Mouse (Mus musculus) liver, embryonic 11.5 days (tissue): ENCODE measurements around the gene Abhd16a. TPM values are rescaled to one million over a fixed set of nuclear protein-coding genes. Genes with fewer than 3 reads are reported as not detected.

ENCODE experiments used
- ATAC-seq: fragments of 200-750 bp; cut with Nextera tagmentation; replicated peaks from 2 replicates; pipeline ENCODE4 v1.8.0; 2017; ENCODE audit warnings: moderate number of reproducible peaks, mild to moderate bottlenecking, moderate TSS enrichment, moderate library complexity; ENCODE audit not compliant: low FRiP score
- DNase-seq: peaks from one replicate; pipeline ENCODE4 v3.0.0-alpha.2; 2017; ENCODE audit warnings: low spot score
- H3K27ac ChIP-seq: fragments of 300-500 bp; sonication (generic); 2 replicates; pipeline ENCODE4 v1.5.1; 2014; ENCODE audit warnings: mild to moderate bottlenecking, low read depth, low read length, control low read depth
- H3K27me3 ChIP-seq: fragments of 300-500 bp; sonication (generic); replicated peaks from 2 replicates; pipeline ENCODE4 v1.6.1; 2014; ENCODE audit warnings: low read length, mixed read lengths; ENCODE audit not compliant: control insufficient read depth, insufficient read depth
- H3K36me3 ChIP-seq: fragments of 300-500 bp; sonication (generic); 2 replicates; pipeline ENCODE4 v1.6.1; 2014; ENCODE audit warnings: mild to moderate bottlenecking, low read length, moderate library complexity, mixed read lengths; ENCODE audit not compliant: control insufficient read depth, insufficient read depth
- H3K4me1 ChIP-seq: fragments of 300-500 bp; sonication (generic); replicated peaks from 2 replicates; pipeline ENCODE4 v1.6.1; 2014; ENCODE audit warnings: low read length, mixed read lengths; ENCODE audit not compliant: control insufficient read depth, insufficient read depth
- H3K4me2 ChIP-seq: fragments of 300-500 bp; sonication (generic); 2 replicates; pipeline ENCODE4 v1.6.1; 2014; ENCODE audit warnings: mild to moderate bottlenecking, control low read depth, moderate library complexity
- H3K4me3 ChIP-seq: fragments of 300-500 bp; sonication (generic); 2 replicates; pipeline ENCODE4 v1.5.1; 2014; ENCODE audit warnings: low read depth, low read length, control low read depth
- H3K9ac ChIP-seq: fragments of 300-500 bp; sonication (generic); 2 replicates; pipeline ENCODE4 v1.6.1; 2014; ENCODE audit warnings: low read depth, low read length, control low read depth
- H3K9me3 ChIP-seq: fragments of 300-500 bp; sonication (generic); 2 replicates; pipeline ENCODE4 v1.6.1; 2016; ENCODE audit warnings: low read length, inconsistent platforms, mixed read lengths; ENCODE audit not compliant: control insufficient read depth
- WGBS: fragments of 180-500 bp; shearing (Covaris S2); extraction: QIAGEN DNeasy Blood & Tissue Kit; methylation state at CpG from one replicate; pipeline ENCODE4 v1.1.7; 2014; 5-methylcytosine and 5-hydroxymethylcytosine counted together
- polyA plus RNA-seq: library from polyadenylated mRNA; unstranded; fragments of >200 nt; fragmentation: Nextera tagmentation; extraction: Ambion mirVana; gene quantifications from 2 replicates; pipeline ENCODE4 v1.2.1, GENCODE M21; 2014

Abhd16a gene
- polyA plus RNA-seq, 1 experiment from 2014 or later = 71.6 TPM

DNA sequence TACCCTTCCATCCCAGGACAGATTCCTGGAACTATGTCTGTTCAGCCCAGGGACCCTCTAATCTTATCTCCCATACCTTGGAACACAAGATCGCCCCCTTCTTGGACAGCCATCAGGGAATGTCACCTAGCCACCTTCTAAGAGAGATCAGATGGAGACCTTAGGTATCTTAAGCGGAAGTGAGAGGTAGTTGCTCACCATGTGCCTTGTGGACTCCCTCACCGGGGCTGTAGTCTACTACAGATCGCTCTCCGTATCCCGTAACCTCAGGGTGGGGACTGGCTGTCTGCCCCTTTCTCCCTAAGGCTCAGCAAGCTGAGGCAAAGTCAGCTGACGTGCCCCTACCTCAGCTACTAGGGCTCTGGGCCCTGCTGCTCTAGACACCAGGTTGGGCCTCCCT, 15.0 kb downstream of the Abhd16a start:
- no peak overlapping the region for H3K4me3 ChIP-seq

DNA sequence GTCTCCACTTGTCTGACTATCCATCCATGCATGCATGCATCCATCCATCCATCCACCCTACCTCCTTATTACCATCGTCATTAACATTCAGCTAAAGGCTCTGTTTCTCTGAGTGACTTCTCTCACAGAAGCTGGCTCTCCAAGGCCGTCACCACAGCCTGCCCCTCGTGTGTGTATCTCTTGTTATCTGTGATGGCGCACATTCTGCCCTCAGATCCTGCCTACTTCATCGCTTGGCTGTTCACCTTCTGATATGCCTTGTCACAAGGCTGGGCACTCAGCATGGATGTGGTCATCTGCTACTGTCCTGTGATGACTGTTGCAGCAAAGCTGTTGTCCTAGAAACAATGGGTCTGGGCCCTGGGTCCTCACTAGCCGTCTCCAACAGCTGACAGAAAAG, 15.7 kb downstream of the Abhd16a start:
- no peak overlapping the region for H3K4me3 ChIP-seq
- no peaks in the 10 kb centered on the region for H3K9me3 ChIP-seq
- peak overlapping the region; percentile 73 for H3K27ac ChIP-seq
- peaks cover 41% of the 10 kb centered on the region for H3K4me1 ChIP-seq
- DNase-seq (no peak), ATAC-seq (peak; percentile 85)
- no peaks in the 10 kb centered on the region for H3K27me3 ChIP-seq
- H3K36me3 ChIP-seq = peaks cover 30% of the 10 kb centered on the region
- peak overlapping the region; percentile 52 for H3K9ac ChIP-seq
- H3K4me2 ChIP-seq = peak overlapping the region; percentile 27
- 44% methylated on average over 6 of the region's 6 CpGs for WGBS

More for the DNA sequence above, 15.0 kb downstream of the Abhd16a start:
- no peaks in the 10 kb centered on the region for H3K27me3 ChIP-seq
- ATAC-seq = no peak
- H3K36me3 ChIP-seq = peaks cover 34% of the 10 kb centered on the region
- H3K9me3 ChIP-seq = no peaks in the 10 kb centered on the region
- H3K27ac ChIP-seq = peak overlapping the region; percentile 73
- WGBS = 75% methylated on average over 7 of the region's 7 CpGs
- peaks cover 41% of the 10 kb centered on the region for H3K4me1 ChIP-seq
- H3K4me2 ChIP-seq = peak overlapping the region; percentile 27
- peak overlapping the region; percentile 52 for H3K9ac ChIP-seq
- DNase-seq = no peak

DNA sequence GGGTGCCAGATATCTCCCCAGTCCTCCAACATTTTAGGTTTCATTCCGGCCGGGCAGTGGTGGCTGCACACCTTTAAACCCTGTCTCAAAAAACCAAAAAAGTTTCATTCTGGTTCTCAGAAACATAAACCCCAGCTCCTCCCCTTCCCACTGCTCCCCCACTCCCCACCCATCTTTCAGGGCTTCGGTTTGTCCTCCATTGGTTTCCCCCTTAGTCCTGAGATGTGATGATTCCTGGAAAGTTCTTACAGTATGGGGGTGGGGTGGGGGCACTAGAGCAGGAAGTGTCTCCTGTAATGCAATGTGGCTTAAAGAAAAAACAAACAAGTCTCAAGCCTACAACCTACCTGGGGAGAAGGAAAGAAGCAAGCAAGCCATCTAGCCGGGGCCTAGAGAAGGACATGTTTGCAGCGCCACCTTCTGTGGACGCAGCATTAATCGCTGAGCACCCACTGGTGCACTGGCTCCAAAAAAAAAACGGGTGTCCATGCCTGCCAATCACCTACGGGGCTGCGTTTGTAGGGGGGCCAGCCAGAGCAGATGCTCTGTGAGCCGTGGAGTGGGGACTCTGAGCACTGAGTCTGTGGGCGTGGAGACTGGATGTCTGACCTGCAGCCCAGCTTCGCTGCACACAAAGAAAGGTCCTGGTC, 16.8 kb downstream of the Abhd16a start:
- Histone ChIP-seq H3K4me1 (peaks cover 41% of the 10 kb centered on the region), H3K36me3 (peaks cover 26% of the 10 kb centered on the region), H3K27me3 (no peaks in the 10 kb centered on the region), H3K9ac (peak overlapping the region; percentile 7; the same call in 1 of the 2 replicates), H3K4me3 (no peak overlapping the region), H3K9me3 (no peaks in the 10 kb centered on the region), H3K27ac (peak overlapping the region; percentile 57), H3K4me2 (peak overlapping the region; percentile 27)
- DNase-seq = no peak
- peak; percentile 53; the same call in 1 of the 2 replicates for ATAC-seq
- 30% methylated on average over 13 of the region's 13 CpGs for WGBS

DNA sequence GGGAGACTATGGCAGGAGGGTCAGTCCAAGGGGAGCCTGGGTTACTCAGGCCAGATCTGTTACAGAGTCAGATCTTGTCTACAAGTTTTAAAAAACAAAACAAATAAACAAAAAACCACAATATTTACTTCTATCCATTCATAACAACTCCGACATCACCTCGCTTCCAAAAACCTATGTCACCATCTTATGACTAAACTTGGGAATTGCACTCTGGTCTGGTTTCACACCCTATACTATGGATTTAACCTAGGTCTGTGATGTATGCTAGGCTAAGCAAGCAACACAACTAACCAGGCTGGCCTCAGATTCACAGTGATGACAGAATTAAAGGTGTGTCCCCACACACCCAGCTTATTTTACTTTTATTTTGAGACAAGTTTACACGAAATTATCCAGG, 17.5 kb downstream of the Abhd16a start:
- H3K27ac ChIP-seq = no peak overlapping the region
- ATAC-seq (no peak), DNase-seq (no peak)
- no peak overlapping the region; the same call in 1 of the 2 replicates for H3K4me2 ChIP-seq
- peaks cover 41% of the 10 kb centered on the region for H3K4me1 ChIP-seq
- WGBS = 71% methylated on average over 3 of the region's 3 CpGs
- peaks cover 19% of the 10 kb centered on the region for H3K36me3 ChIP-seq
- H3K27me3 ChIP-seq = no peaks in the 10 kb centered on the region
- H3K4me3 ChIP-seq = no peak overlapping the region
- H3K9ac ChIP-seq = no peak overlapping the region
- H3K9me3 ChIP-seq = no peaks in the 10 kb centered on the region

DNA sequence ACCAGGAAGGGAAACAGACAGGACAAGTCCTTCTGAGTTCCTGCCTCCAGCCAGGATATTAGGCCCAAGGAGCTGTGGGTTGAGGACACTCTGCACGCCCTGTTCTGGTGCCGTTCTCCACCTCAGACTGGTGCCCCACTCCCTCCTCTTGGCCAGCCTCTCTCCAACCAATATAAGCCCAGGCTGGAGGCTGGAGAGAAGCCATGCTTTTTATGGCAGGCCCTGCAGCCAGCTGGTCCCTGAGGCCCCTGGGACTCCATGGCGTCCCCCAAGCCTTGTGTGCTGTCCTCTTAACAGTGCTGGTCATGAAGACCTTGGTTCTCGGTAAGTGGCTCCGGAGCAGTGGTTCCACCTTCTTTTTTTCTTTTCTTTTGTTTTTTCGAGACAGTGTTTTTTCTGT, 19.0 kb downstream of the Abhd16a start, which contains the start of gene Ly6g5c:
TSS of gene Ly6g5c (plus strand) at position 183 of the 400 bp plus-strand sequence.
- H3K27ac ChIP-seq = no peak within 1 kb of the TSS
- ATAC-seq (no peak), DNase-seq (no peak)
- H3K4me3 ChIP-seq = no peak within 1 kb of the TSS
- H3K4me2 ChIP-seq = no peak within 1 kb of the TSS
- H3K4me1 ChIP-seq = peaks cover 32% of the 10 kb centered on the region
- peaks cover 5% of the 10 kb centered on the region; the same call in 1 of the 2 replicates for H3K36me3 ChIP-seq
- no peaks in the 10 kb centered on the region for H3K9me3 ChIP-seq
- WGBS = 84% methylated on average over 6 of the region's 6 CpGs
- no peak within 1 kb of the TSS for H3K9ac ChIP-seq
- H3K27me3 ChIP-seq = no peaks in the 10 kb centered on the region

DNA sequence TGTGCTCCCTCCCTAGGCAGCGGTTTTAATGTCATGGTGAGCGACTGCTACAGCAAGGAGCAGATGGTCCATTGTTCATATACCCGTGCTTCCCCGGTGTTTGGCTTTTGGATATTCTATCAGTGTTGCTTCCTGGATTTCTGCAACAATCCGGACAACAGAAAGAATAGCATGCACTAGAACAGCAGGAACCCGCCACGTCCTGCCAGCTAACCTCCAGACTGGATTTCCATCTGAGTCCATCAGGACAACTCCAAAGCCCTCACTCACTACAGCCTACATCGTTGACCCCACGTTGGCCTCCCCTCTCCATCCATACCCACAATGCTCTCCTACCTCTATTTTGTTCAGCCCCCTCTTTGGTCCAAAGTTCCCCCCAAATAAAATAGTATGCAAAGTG, 22.7 kb downstream of the Abhd16a start:
- no peak overlapping the region for H3K9ac ChIP-seq
- no peaks in the 10 kb centered on the region for H3K9me3 ChIP-seq
- H3K27me3 ChIP-seq = no peaks in the 10 kb centered on the region
- WGBS = 72% methylated on average over 9 of the region's 9 CpGs
- H3K27ac ChIP-seq = no peak overlapping the region
- DNase-seq (no peak), ATAC-seq (no peak)
- H3K4me1 ChIP-seq = no peaks in the 10 kb centered on the region
- no peak overlapping the region for H3K4me2 ChIP-seq
- peaks cover 2% of the 10 kb centered on the region; the same call in 1 of the 2 replicates for H3K36me3 ChIP-seq
- no peak overlapping the region for H3K4me3 ChIP-seq

DNA sequence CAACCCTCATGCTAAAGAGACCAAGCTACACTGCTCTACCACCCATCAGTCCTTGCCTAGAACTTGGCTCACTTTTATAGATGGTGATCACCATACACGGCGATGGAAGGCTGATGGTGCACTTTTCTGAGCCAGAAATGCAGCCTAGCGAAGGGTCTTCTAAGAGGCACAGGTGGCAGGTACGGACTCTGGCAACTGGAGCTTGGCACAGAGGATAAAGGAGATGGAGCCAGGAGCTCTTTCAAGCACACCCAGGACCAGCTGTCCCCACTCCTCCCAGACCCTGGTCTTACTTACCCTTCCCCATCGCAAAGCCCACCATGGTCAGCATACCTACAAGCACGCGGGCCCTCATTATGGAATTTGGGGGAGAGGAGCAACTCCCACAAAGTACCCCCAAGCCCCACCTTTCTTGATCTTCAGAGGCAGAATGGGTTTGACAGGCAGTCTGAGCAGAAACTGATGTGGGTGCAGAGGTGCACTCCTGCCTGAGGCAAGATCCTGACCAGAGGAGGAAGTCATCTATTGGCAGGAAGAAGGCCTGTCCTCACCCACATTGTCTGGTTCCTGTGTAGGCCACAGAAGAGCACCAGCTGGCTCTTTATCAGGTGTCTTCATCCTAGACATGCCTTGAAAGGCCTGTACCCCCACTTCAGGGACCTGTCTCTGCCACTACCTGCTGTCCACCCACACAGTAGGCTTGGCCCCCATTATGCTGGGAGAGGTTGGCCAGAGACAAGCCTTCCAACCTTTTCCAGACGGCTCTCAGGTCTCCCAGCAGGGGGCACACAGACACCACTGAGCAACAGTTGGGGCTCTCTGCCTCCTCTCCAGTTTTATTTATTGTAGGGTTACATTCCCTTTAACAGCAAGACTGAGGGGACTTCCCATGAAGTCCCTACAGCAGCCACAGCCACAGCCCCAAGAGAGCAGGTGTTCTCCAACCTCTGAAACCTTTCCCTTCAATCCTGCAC, 26.3 kb downstream of the Abhd16a start, which contains the start of gene Ly6g5b:
TSS of gene Ly6g5b (minus strand) at position 383 of the 974 bp plus-strand sequence.
- H3K27ac ChIP-seq = no peak within 1 kb of the TSS
- ATAC-seq (peak; percentile 34; the same call in 1 of the 2 replicates), DNase-seq (no peak)
- H3K4me3 ChIP-seq = no peak within 1 kb of the TSS
- WGBS = 79% methylated on average over 8 of the region's 8 CpGs
- no peak within 1 kb of the TSS for H3K4me2 ChIP-seq
- no peaks in the 10 kb centered on the region for H3K9me3 ChIP-seq
- peaks cover 21% of the 10 kb centered on the region for H3K36me3 ChIP-seq
- H3K27me3 ChIP-seq = no peaks in the 10 kb centered on the region
- no peak within 1 kb of the TSS for H3K9ac ChIP-seq
- peaks cover 5% of the 10 kb centered on the region; the same call in 1 of the 2 replicates for H3K4me1 ChIP-seq

DNA sequence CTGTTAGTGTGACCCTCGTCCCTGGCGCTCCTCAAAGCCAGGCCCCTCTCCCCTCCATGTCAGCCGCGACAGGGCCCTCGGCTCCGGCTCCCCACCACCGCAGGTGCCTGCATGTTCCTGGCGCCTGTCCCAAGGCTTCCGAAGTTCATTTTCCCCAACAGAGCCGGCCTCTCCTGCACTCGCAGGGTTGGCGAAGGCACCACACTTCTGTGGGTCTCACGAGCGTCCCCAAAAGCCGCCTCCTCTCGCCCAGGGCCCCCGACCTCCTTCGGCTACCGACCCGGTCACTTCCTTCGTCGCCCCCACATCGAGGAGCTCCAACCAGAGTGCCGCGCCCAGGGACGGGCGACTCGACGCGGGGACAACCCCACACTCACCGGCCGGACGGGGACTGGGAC, 31.7 kb downstream of the Abhd16a start:
- peak overlapping the region; percentile 80 for H3K4me3 ChIP-seq
- WGBS = under 1% methylated on average over 33 of the region's 33 CpGs
- no peaks in the 10 kb centered on the region for H3K9me3 ChIP-seq
- peaks cover 16% of the 10 kb centered on the region for H3K4me1 ChIP-seq
- H3K27me3 ChIP-seq = no peaks in the 10 kb centered on the region
- H3K36me3 ChIP-seq = peaks cover 21% of the 10 kb centered on the region
- DNase-seq (no peak), ATAC-seq (no peak)
- H3K9ac ChIP-seq = peak overlapping the region; percentile 81
- H3K4me2 ChIP-seq = peak overlapping the region; percentile 79
- H3K27ac ChIP-seq = peak overlapping the region; percentile 94
